Mouse (Mus musculus): ENCODE data around the gene Prex1. TPM values are rescaled to one million over a fixed set of nuclear protein-coding genes. Genes with fewer than 3 reads are reported as not detected.
A peak's percentile ranks its signal among the peaks of the same experiment; 100 is the strongest.

Prex1 gene
- polyA plus RNA-seq, 1 experiment from 2014 or later, result 29.7 TPM

DNA sequence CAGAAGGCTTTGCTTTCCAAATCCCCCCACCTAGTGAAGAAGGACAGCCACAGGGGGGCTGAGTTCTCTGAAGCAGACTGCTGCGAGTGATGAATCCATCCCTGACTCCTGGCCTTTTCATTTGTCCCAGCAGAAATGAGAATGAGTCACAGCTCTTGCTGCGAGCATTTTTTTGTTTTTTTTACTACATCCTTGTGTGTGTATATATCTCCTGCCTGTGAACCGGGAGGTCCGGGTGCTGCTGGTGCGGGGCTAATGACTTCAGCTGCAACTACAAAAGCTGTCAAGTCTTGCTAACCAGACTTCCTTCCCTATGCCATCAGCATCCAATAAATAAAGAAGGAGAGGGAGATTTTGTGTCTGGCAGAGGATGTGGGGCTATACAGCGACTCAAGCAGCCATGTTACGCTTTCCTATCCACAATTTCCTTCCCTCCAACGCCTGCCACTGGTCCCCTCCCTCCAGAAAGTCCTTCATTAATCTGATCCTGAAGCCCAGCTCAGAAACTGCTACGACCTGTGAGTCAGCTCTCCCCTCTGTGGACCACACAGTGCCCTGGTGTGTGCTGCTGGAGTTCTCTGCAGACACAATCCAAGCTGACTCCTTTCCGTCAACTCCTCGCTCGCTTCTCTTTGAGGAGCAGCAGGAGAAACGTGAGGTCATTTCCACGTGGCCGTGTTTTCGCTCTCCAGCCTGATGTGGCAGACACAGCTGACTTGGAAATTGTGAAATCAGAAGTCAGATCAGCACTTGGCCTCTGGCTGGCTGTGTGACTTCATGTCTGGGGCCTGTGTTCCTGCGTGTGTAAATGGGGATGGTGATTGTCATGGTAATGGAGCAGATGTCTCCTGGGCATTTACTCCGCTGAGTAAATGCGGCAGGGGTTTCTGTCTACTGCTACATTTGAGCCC, 16.3 kb upstream of the Prex1 start:
- H3K36me3 ChIP-seq (ENCODE audit: control insufficient read depth, insufficient read depth, low read length), result no peaks in the 10 kb centered on the region
- WGBS, result 40% methylated on average over 19 of the region's 19 CpGs
- peak overlapping the region; percentile 60 for H3K27ac ChIP-seq (ENCODE audit: low read depth, low read length)
- H3K4me2 ChIP-seq (ENCODE audit: low read depth, low read length, severe bottlenecking), result no peak overlapping the region
- H3K9me3 ChIP-seq (ENCODE audit: control insufficient read depth, low read length), result no peaks in the 10 kb centered on the region
- no peaks in the 10 kb centered on the region for H3K27me3 ChIP-seq (ENCODE audit: control insufficient read depth, insufficient read depth, low read length)
- DNase-seq (ENCODE audit: low spot score), result no peak
- H3K9ac ChIP-seq (ENCODE audit: low read length), result peak overlapping the region; percentile 37
- 0 out of 2 replicates have a peak, but pooled peaks have one; percentile 27 for ATAC-seq (replicated peaks; ENCODE audit: low FRiP score)
- peaks cover 7% of the 10 kb centered on the region; the same call in 1 of the 2 replicates for H3K4me1 ChIP-seq (replicated peaks; ENCODE audit: control insufficient read depth, insufficient read depth, low read length)
- H3K4me3 ChIP-seq (ENCODE audit: low read depth, low read length), result no peak overlapping the region

DNA sequence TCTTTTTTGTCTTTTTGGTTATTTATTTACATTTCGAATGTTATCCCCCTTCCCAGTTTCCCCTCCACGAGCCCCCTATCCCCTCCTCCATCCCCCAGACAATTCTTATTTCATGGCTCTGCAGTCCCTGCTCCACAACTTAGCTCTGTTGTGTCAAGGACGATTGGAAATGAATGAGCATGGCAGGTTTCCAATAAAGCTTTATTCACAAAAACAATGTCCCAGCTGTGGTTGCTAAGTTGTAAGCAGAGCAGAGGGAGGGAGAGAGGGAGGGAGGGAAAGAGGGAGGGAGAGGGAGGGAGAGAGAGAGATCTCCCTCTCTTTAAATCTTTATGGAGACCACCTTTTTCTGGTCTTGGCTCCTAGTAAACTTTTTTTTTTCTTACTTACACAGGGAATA, 15.4 kb upstream of the Prex1 start:
- Histone ChIP-seq H3K27me3 (ENCODE audit: control insufficient read depth, insufficient read depth, low read length) (no peaks in the 10 kb centered on the region), H3K9me3 (ENCODE audit: control insufficient read depth, low read length) (no peaks in the 10 kb centered on the region), H3K4me2 (ENCODE audit: low read depth, low read length, severe bottlenecking) (no peak overlapping the region), H3K36me3 (ENCODE audit: control insufficient read depth, insufficient read depth, low read length) (no peaks in the 10 kb centered on the region), H3K4me1 (replicated peaks; ENCODE audit: control insufficient read depth, insufficient read depth, low read length) (peaks cover 7% of the 10 kb centered on the region; the same call in 1 of the 2 replicates), H3K9ac (ENCODE audit: low read length) (no peak overlapping the region), H3K27ac (ENCODE audit: low read depth, low read length) (no peak overlapping the region), H3K4me3 (ENCODE audit: low read depth, low read length) (no peak overlapping the region)
- WGBS, result 50% methylated on average over 3 of the region's 3 CpGs
- ATAC-seq (replicated peaks; ENCODE audit: low FRiP score) (no peak), DNase-seq (ENCODE audit: low spot score) (no peak)

DNA sequence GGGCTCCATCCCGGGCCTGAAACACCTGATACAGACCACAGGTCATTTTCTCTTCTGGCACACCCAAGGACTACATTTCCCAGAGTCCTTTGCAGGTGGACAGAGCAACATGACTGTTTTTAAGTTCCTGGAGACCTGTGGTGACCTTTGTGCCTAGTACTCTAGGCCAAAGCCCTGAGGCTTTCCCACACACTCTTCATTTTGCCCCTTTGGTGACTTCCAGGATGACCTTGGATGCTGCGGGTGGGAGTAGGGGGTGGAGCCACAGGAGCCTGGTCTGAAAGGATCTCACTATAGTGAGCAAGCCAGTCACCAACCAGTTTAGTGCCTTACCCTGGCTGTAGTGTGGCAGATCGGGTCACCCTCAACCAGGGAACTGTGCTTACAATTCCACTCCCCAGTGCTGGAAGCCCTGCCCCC, 14.6 kb upstream of the Prex1 start:
- H3K36me3 ChIP-seq (ENCODE audit: control insufficient read depth, insufficient read depth, low read length), result no peaks in the 10 kb centered on the region
- H3K9ac ChIP-seq (ENCODE audit: low read length), result no peak overlapping the region
- H3K9me3 ChIP-seq (ENCODE audit: control insufficient read depth, low read length), result no peaks in the 10 kb centered on the region
- H3K27me3 ChIP-seq (ENCODE audit: control insufficient read depth, insufficient read depth, low read length), result no peaks in the 10 kb centered on the region
- H3K4me2 ChIP-seq (ENCODE audit: low read depth, low read length, severe bottlenecking), result no peak overlapping the region
- DNase-seq (ENCODE audit: low spot score), result no peak
- peaks cover 7% of the 10 kb centered on the region; the same call in 1 of the 2 replicates for H3K4me1 ChIP-seq (replicated peaks; ENCODE audit: control insufficient read depth, insufficient read depth, low read length)
- no peak overlapping the region for H3K27ac ChIP-seq (ENCODE audit: low read depth, low read length)
- ATAC-seq (replicated peaks; ENCODE audit: low FRiP score), result no peak
- H3K4me3 ChIP-seq (ENCODE audit: low read depth, low read length), result no peak overlapping the region
- WGBS, result 59% methylated on average over 3 of the region's 3 CpGs

DNA sequence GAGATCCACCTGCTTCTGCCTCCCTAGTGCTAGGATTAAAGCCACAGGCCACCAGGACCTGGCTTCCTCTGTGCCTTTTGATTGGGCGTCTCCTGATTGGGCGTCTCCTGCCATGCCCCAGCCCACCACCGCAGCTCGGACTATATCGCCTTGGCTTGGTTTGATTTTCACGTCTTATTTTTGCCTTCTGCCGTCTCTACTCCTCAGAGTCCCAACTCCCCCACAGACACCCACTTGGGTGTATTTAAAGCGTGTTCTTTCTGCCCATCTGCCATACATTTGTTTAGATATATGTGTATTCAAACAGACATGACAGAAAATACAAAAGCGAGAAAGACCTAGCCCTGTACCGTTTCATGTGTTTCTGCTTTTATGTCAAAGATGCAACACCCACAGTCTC, 14.2 kb upstream of the Prex1 start:
- H3K36me3 ChIP-seq (ENCODE audit: control insufficient read depth, insufficient read depth, low read length), result no peaks in the 10 kb centered on the region
- H3K27me3 ChIP-seq (ENCODE audit: control insufficient read depth, insufficient read depth, low read length), result no peaks in the 10 kb centered on the region
- DNase-seq (ENCODE audit: low spot score) (no peak), ATAC-seq (replicated peaks; ENCODE audit: low FRiP score) (no peak)
- H3K4me3 ChIP-seq (ENCODE audit: low read depth, low read length), result no peak overlapping the region
- peaks cover 7% of the 10 kb centered on the region; the same call in 1 of the 2 replicates for H3K4me1 ChIP-seq (replicated peaks; ENCODE audit: control insufficient read depth, insufficient read depth, low read length)
- 86% methylated on average over 10 of the region's 10 CpGs for WGBS
- H3K27ac ChIP-seq (ENCODE audit: low read depth, low read length), result no peak overlapping the region
- no peak overlapping the region for H3K4me2 ChIP-seq (ENCODE audit: low read depth, low read length, severe bottlenecking)
- H3K9ac ChIP-seq (ENCODE audit: low read length), result no peak overlapping the region
- no peaks in the 10 kb centered on the region for H3K9me3 ChIP-seq (ENCODE audit: control insufficient read depth, low read length)

DNA sequence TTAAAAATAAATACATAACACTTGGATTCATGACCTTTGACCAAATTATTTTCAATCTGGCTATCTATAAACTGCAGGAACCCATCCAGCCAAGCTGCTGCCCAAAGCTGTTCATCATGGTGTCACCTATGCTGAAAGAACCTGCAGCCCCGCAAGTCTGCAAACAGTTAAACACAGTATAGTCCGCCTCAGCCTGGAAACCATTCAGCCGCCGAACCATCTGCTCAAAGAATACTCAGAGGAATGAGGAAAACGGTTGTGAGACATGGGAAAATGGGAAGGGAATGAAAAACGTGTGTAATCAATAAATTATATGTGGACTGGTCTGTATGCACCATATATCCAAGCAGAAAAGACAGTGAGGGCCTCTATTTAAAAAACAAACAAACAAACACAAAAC, 13.3 kb upstream of the Prex1 start:
- H3K27me3 ChIP-seq (ENCODE audit: control insufficient read depth, insufficient read depth, low read length), result no peaks in the 10 kb centered on the region
- peaks cover 7% of the 10 kb centered on the region; the same call in 1 of the 2 replicates for H3K4me1 ChIP-seq (replicated peaks; ENCODE audit: control insufficient read depth, insufficient read depth, low read length)
- H3K36me3 ChIP-seq (ENCODE audit: control insufficient read depth, insufficient read depth, low read length), result no peaks in the 10 kb centered on the region
- H3K9me3 ChIP-seq (ENCODE audit: control insufficient read depth, low read length), result no peaks in the 10 kb centered on the region
- H3K9ac ChIP-seq (ENCODE audit: low read length), result no peak overlapping the region
- H3K4me2 ChIP-seq (ENCODE audit: low read depth, low read length, severe bottlenecking), result no peak overlapping the region
- 71% methylated on average over 6 of the region's 6 CpGs for WGBS
- no peak overlapping the region for H3K4me3 ChIP-seq (ENCODE audit: low read depth, low read length)
- no peak for ATAC-seq (replicated peaks; ENCODE audit: low FRiP score)
- H3K27ac ChIP-seq (ENCODE audit: low read depth, low read length), result no peak overlapping the region
- no peak for DNase-seq (ENCODE audit: low spot score)

DNA sequence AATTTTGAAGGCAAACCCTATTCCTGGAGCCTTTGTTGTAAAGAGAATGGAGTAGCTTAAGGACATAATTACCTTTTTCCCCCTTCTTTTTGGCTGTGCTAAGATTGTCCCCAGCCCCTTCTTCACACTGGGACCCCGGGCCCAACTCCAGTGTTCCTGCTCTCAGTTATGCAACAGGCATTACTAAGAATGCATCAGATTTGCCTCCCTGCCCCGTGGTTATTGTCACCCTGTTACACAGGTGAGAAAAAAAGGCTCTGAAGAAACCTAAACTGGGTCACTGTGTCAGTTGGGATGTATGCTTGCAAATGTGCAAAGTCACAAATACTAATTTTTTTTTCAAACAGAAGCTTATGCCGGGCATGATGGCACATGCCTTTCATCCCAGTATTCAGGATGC, 6.8 kb upstream of the Prex1 start:
- H3K27ac ChIP-seq (ENCODE audit: low read depth, low read length), result no peak overlapping the region
- H3K9me3 ChIP-seq (ENCODE audit: control insufficient read depth, low read length), result no peaks in the 10 kb centered on the region
- no peak for DNase-seq (ENCODE audit: low spot score)
- ATAC-seq (replicated peaks; ENCODE audit: low FRiP score), result no peak
- no peaks in the 10 kb centered on the region for H3K27me3 ChIP-seq (ENCODE audit: control insufficient read depth, insufficient read depth, low read length)
- H3K4me1 ChIP-seq (replicated peaks; ENCODE audit: control insufficient read depth, insufficient read depth, low read length), result no peaks in the 10 kb centered on the region
- H3K9ac ChIP-seq (ENCODE audit: low read length), result no peak overlapping the region
- no peak overlapping the region for H3K4me3 ChIP-seq (ENCODE audit: low read depth, low read length)
- H3K36me3 ChIP-seq (ENCODE audit: control insufficient read depth, insufficient read depth, low read length), result no peaks in the 10 kb centered on the region
- no peak overlapping the region for H3K4me2 ChIP-seq (ENCODE audit: low read depth, low read length, severe bottlenecking)
- WGBS, result 72% methylated on average over 3 of the region's 3 CpGs

DNA sequence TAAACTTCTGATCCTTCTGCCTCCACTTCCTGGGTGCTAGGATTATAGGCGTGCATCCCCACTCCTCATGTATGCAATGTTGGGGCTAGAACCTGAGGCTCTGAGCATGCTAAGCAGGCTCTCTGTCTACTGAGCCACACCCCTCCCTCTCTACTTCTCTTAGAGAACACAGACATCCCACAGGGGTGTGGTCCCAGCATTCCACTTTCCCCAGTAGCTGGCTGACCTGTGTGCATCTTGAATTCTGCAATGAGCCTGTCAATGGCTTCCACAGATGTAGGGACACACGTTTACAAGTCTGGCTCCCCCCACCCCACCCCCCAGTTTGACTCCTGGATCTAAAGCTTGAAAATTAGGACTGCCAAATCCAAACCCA, 6.3 kb upstream of the Prex1 start:
- Histone ChIP-seq H3K27me3 (ENCODE audit: control insufficient read depth, insufficient read depth, low read length) (no peaks in the 10 kb centered on the region), H3K4me2 (ENCODE audit: low read depth, low read length, severe bottlenecking) (no peak overlapping the region), H3K9ac (ENCODE audit: low read length) (no peak overlapping the region), H3K36me3 (ENCODE audit: control insufficient read depth, insufficient read depth, low read length) (no peaks in the 10 kb centered on the region), H3K4me1 (replicated peaks; ENCODE audit: control insufficient read depth, insufficient read depth, low read length) (no peaks in the 10 kb centered on the region), H3K9me3 (ENCODE audit: control insufficient read depth, low read length) (no peaks in the 10 kb centered on the region), H3K4me3 (ENCODE audit: low read depth, low read length) (no peak overlapping the region), H3K27ac (ENCODE audit: low read depth, low read length) (no peak overlapping the region)
- WGBS, result 80% methylated on average over 2 of the region's 2 CpGs
- ATAC-seq (replicated peaks; ENCODE audit: low FRiP score) (no peak), DNase-seq (ENCODE audit: low spot score) (no peak)

DNA sequence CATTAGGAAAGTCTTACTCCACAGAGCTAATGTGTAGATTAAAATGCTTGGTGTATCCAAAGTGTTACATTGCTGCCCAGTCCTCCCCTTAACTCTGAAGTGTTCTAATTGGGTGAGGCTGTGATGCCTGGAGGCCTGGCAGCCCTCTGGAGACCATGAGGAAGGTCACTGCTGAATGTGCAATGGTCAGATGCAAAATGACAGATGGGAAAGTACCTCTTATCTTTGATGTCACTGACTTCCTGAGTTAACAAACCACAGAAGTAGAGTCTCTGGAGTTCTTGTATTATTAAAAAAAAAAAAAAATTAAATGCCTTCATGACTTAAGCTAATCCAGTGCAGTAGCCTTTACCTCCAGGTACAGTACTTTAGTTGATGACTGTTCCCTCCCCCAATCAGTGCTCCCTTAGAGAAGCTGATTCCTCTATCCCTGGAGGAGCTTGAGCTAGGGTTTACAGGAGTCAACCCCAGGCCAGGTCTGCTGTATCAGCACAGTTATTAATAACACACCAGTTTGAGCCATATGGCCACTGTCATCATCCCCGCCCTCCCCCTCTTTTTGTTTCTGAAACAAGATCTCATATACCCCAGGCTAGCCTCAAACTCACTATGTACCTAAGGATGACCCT, 5.8 kb upstream of the Prex1 start:
- no peak for DNase-seq (ENCODE audit: low spot score)
- H3K4me3 ChIP-seq (ENCODE audit: low read depth, low read length), result no peak overlapping the region
- H3K27ac ChIP-seq (ENCODE audit: low read depth, low read length), result no peak overlapping the region
- H3K4me2 ChIP-seq (ENCODE audit: low read depth, low read length, severe bottlenecking), result no peak overlapping the region
- H3K4me1 ChIP-seq (replicated peaks; ENCODE audit: control insufficient read depth, insufficient read depth, low read length), result no peaks in the 10 kb centered on the region
- no peaks in the 10 kb centered on the region for H3K27me3 ChIP-seq (ENCODE audit: control insufficient read depth, insufficient read depth, low read length)
- no peak for ATAC-seq (replicated peaks; ENCODE audit: low FRiP score)
- H3K36me3 ChIP-seq (ENCODE audit: control insufficient read depth, insufficient read depth, low read length), result no peaks in the 10 kb centered on the region
- 91% methylated on average over 1 of the region's 1 CpGs for WGBS
- no peak overlapping the region for H3K9ac ChIP-seq (ENCODE audit: low read length)
- H3K9me3 ChIP-seq (ENCODE audit: control insufficient read depth, low read length), result no peaks in the 10 kb centered on the region

Measured in forebrain, embryonic 11.5 days (tissue).